Mouse (Mus musculus) thymus, postnatal 14 days (tissue): ENCODE data around the gene Nrip2.

Source experiments
- DNase-seq: peaks from one replicate; pipeline ENCODE4 v3.0.0; 2021

The Nrip2 gene

GRCm38 (mm10) chr6:128399421-128400185 lies 507 bp downstream of the Nrip2 start:
- no peak for DNase-seq

- DNase-seq: no peak
Measured at GRCm38 (mm10) chr6:128404708-128405107, 5.6 kb downstream of the Nrip2 start.

- no peak for DNase-seq
Measured at GRCm38 (mm10) chr6:128408544-128409125, 9.5 kb downstream of the Nrip2 start.

- DNase-seq: no peak
Measured at GRCm38 (mm10) chr6:128410305-128410704, 11.2 kb downstream of the Nrip2 start.

GRCm38 (mm10) chr6:128411115-128411514 lies 12.0 kb downstream of the Nrip2 start:
- DNase-seq: peak; percentile 75

- no peak for DNase-seq
Measured at GRCm38 (mm10) chr6:128416169-128416568, 17.1 kb downstream of the Nrip2 start.

GRCm38 (mm10) chr6:128418076-128418475 lies 19.0 kb downstream of the Nrip2 start:
- no peak for DNase-seq

- DNase-seq: no peak
Measured at GRCm38 (mm10) chr6:128421036-128421435, 21.9 kb downstream of the Nrip2 start.

DNA sequence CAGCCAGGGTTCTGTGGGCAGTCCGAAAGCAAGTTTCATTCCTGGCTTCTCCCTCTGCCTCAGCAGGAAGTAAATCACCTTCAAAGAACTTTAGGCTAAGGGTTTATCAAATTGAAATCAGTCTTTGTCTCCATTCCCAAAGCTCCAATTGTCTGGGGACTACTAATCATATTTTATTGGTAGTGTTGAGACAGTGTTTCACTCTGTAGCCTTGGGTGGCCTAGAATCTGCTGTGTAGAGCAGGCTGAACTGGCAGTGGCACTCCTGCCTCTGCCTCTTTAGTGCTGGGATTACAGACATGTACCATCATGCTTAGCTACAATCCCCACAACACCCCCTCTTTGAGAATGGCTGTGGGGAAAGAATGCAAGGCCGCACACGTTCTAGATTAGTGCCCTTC lies 22.4 kb downstream of the Nrip2 start:
- no peak for DNase-seq

DNA sequence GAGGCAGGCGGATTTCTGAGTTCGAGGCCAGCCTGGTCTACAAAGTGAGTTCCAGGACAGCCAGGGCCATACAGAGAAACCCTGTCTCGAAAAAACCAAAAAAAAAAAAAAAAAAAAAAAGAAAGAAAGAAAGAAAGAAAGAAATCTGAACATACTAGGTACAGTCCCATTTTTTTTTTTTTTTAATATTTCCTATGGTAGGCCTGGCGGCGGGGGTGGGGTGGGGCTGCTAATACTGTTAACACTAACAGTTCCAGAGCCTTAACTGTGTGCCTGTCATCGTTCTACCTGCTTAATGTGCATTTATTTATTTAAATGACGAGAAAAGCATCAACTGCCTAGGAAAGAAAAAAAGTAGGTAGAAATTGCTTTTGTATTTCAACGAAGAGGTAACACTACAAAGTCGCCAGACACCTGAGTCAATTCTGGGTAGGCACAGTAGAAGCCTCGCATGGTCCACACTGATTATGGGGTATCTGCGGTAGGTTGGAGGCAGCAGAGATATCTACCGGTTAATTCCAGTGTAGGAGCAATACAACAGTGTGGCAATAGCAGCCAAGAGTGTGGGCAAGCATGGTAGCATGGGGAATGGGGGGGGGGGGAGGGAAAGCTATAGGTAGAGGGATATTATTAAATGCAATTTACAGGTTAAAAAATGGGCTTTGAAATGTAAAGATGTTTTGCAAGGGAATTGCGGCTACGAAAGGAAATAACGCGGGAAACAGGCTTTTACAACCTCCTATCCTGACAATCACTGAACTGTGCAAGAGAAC lies 24.6 kb downstream of the Nrip2 start:
- DNase-seq: no peak

GRCm38 (mm10) chr6:128424269-128425019 lies 25.3 kb downstream of the Nrip2 start, which contains the start of gene Itfg2:
Gene Itfg2, minus strand, starts transcription at chr6:128424931.
- peak; percentile 95 for DNase-seq

GRCm38 (mm10) chr6:128425046-128425445 lies 25.9 kb downstream of the Nrip2 start:
- DNase-seq: peak; percentile 28

DNA sequence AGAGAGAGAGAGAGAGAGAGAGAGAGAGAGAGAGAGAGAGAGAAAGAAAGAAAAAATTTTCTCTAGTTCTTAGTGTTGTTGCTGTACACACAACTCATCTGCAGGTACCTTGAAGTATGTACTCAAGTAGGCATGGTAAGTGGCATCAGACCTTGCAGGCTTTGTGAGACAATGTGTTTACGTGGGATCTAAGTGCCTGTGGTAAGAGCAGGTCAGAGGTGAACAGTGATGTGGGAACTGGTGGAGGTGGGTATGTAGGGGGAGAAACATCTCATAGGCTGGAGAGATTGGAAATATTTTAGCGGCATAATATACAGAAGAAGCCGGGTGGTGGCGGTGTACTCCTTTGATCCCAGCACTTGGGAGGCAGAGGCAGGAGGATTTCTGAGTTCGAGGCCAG lies 28.5 kb downstream of the Nrip2 start:
- DNase-seq: no peak

GRCm38 (mm10) chr6:128429300-128429699 lies 30.2 kb downstream of the Nrip2 start:
- no peak for DNase-seq

- DNase-seq: no peak
Measured at GRCm38 (mm10) chr6:128429826-128430225, 30.7 kb downstream of the Nrip2 start.

- DNase-seq: no peak
Measured at GRCm38 (mm10) chr6:128432356-128432915, 33.3 kb downstream of the Nrip2 start.

- DNase-seq: no peak
Measured at GRCm38 (mm10) chr6:128433566-128433965, 34.5 kb downstream of the Nrip2 start.

GRCm38 (mm10) chr6:128435474-128435873 lies 36.4 kb downstream of the Nrip2 start:
- DNase-seq: no peak

- DNase-seq: no peak
Measured at GRCm38 (mm10) chr6:128436356-128437005, 37.4 kb downstream of the Nrip2 start.

GRCm38 (mm10) chr6:128437288-128437687 lies 38.2 kb downstream of the Nrip2 start:
- no peak for DNase-seq

DNA sequence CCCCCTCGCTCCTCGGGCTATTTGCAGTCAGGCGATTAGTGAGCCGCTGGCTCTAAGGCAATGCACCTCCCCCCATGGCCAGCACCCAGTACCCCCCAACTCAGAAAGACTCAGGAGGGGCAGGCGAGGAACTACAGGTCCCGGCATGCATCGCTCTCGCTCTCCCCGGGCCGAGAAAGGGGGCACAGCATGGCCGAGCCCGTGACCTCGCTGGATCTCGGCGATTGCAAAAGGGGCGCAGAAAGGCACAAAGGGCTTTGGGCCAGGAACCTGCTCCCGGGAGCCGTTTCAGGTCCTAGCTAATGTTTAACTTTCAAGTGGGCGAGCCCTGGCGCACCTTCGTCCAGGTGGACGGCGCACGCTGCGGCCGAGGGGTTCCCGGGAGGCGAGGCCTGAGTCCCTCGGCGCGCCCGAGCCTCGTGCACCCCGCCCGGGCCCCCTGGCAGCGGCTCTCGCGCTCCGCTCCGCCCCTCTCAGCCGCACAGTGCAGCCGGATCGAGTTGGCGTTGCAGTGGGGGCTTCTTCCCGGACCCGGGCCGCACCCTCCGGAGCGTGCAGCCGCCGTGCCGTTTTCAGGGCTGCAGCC lies 38.7 kb downstream of the Nrip2 start:
- DNase-seq: peak; percentile 78
